Mouse (Mus musculus) MEL (cell line): ENCODE results near the gene Utp11.

Experiments used
- CTCF ChIP-seq, 3 experiments: IDR thresholded peaks in 2 of 3; conservative IDR thresholded peaks in 1 of 3; 2 replicates each; pipeline ENCODE4 v1.5.1; 2011 to 2012; ENCODE audit warnings: low read length in 3 of 3, low read depth in 2 of 3, mild to moderate bottlenecking in 2 of 3, improper control_type of control experiment in 1 of 3, inconsistent platforms in 1 of 3, mixed read lengths in 1 of 3, moderate library complexity in 1 of 3; ENCODE audit not compliant: control insufficient read depth in 1 of 3, insufficient read depth in 1 of 3, poor library complexity in 1 of 3, severe bottlenecking in 1 of 3
- MAX ChIP-seq: IDR thresholded peaks from 2 replicates; pipeline ENCODE4 v1.6.1; 2011; ENCODE audit warnings: low read length, improper control_type of control experiment
- NRF1 ChIP-seq: IDR thresholded peaks from 2 replicates; pipeline ENCODE4 v1.6.1; 2014; ENCODE audit warnings: low read depth, mild to moderate bottlenecking, inconsistent platforms, low read length, improper control_type of control experiment, moderate library complexity; ENCODE audit not compliant: poor library complexity, insufficient read depth, severe bottlenecking

- no peak for TF ChIP-seq CTCF (IDR thresholded peaks at IDR 0.05 in 2 of 3, conservative IDR thresholded peaks at IDR 0.05 in 1 of 3; ENCODE audit: control insufficient read depth in 1 of 3, insufficient read depth in 1 of 3, low read depth in 2 of 3, low read length in 3 of 3, poor library complexity in 1 of 3, severe bottlenecking in 1 of 3)
- TF ChIP-seq MAX, result no peak
- TF ChIP-seq NRF1, result no peak
Observed at GRCm38 (mm10) chr4:124683474-124683873, 9.9 kb downstream of the Utp11 start.
